Mouse (Mus musculus): Measurements from ENCODE around the gene C130026I21Rik. TPM values are rescaled to one million over a fixed set of nuclear protein-coding genes. Genes with fewer than 3 reads are reported as not detected.

The C130026I21Rik gene
- total RNA-seq, 1 experiment, result 2.9 TPM

DNA sequence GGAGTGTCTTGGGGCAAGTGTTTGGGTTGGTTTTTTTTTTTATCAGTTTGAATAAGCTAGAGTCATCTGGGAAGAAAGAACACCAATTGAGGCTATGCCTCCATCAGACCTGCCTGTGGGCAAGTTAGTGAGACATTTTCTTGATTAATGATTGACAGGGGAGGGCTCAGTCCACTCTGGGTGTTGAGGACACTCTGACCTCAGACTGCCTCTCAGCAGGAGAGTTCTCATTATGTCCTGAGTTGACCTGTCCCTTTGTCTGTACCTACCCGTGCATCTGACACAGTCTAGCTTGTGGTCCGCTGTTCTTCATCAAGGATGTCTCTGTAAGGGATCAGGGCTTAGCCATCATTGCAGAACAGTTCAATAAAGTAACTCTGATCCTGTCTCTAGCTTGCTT lies 323.0 kb downstream of the C130026I21Rik start:
- no peak for DNase-seq (ENCODE audit: low read depth, low spot score)
- no peak for TF ChIP-seq MAFK (IDR thresholded peaks at IDR 0.05; ENCODE audit: insufficient read depth, low read depth, low read length)
- no peak for TF ChIP-seq ZC3H11A (IDR thresholded peaks at IDR 0.05; ENCODE audit: borderline replicate concordance, low read depth, low read length)
- H3K4me1 ChIP-seq (ENCODE audit: control insufficient read depth in 2 of 2, insufficient read depth in 2 of 2, low read length in 2 of 2, poor library complexity in 1 of 2), result no peaks in the 10 kb centered on the region
- H3K27ac ChIP-seq (ENCODE audit: insufficient read depth, low read depth, low read length, poor library complexity, severe bottlenecking), result no peak overlapping the region
- H3K9me3 ChIP-seq (ENCODE audit: control insufficient read depth, insufficient read depth, low read depth, low read length), result no peaks in the 10 kb centered on the region
- no peaks in the 10 kb centered on the region for H3K36me3 ChIP-seq (ENCODE audit: control insufficient read depth, insufficient read depth, low read length, poor library complexity, severe bottlenecking)
- no peak overlapping the region for H3K4me3 ChIP-seq (ENCODE audit: insufficient read depth in 1 of 2, low read depth in 1 of 2, low read length in 2 of 2, poor library complexity in 1 of 2, severe bottlenecking in 1 of 2)
- in situ Hi-C loops (cut with MboI; ENCODE audit: low sequenced_read_pairs in 2 of 2, unreplicated experiment in 2 of 2), result no loop called here
- H3K9ac ChIP-seq (ENCODE audit: insufficient read depth, low read depth, low read length, poor library complexity, severe bottlenecking), result no peak overlapping the region

DNA sequence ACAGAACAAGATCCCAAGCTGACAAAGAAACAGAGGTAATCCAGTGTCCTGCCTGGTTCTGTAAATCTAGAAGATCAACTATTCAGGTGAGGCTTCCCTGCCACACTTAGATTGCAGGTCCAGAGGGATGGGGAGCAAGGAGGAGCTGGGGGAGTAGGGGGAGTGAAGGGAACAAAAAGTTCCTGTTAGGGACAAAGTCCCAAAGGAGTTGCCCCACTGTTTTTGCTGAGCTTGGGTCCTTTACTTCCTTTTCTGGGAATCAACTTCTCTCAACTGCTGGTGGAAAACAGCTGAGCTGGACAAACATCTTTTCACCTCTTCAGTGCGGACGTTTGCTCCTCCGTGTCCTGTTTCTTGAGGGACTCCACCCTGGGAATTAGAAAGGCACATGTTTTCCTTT lies 324.4 kb downstream of the C130026I21Rik start:
- no peak overlapping the region for H3K27ac ChIP-seq (ENCODE audit: insufficient read depth, low read depth, low read length, poor library complexity, severe bottlenecking)
- H3K4me1 ChIP-seq (ENCODE audit: control insufficient read depth in 2 of 2, insufficient read depth in 2 of 2, low read length in 2 of 2, poor library complexity in 1 of 2), result no peaks in the 10 kb centered on the region
- in situ Hi-C loops (cut with MboI; ENCODE audit: low sequenced_read_pairs in 2 of 2, unreplicated experiment in 2 of 2), result no loop called here
- no peak overlapping the region for H3K4me3 ChIP-seq (ENCODE audit: insufficient read depth in 1 of 2, low read depth in 1 of 2, low read length in 2 of 2, poor library complexity in 1 of 2, severe bottlenecking in 1 of 2)
- no peaks in the 10 kb centered on the region for H3K9me3 ChIP-seq (ENCODE audit: control insufficient read depth, insufficient read depth, low read depth, low read length)
- H3K9ac ChIP-seq (ENCODE audit: insufficient read depth, low read depth, low read length, poor library complexity, severe bottlenecking), result no peak overlapping the region
- DNase-seq (ENCODE audit: low read depth, low spot score), result no peak
- TF ChIP-seq HCFC1 (IDR thresholded peaks at IDR 0.05; ENCODE audit: borderline replicate concordance, insufficient read depth, low read length), result no peak
- TF ChIP-seq MAFK (IDR thresholded peaks at IDR 0.05; ENCODE audit: insufficient read depth, low read depth, low read length), result no peak
- no peaks in the 10 kb centered on the region for H3K36me3 ChIP-seq (ENCODE audit: control insufficient read depth, insufficient read depth, low read length, poor library complexity, severe bottlenecking)

GRCm38 (mm10) chr1:84943549-84943948 lies 326.8 kb downstream of the C130026I21Rik start:
- Histone ChIP-seq H3K27ac (ENCODE audit: insufficient read depth, low read depth, low read length, poor library complexity, severe bottlenecking) (no peak overlapping the region), H3K4me1 (ENCODE audit: control insufficient read depth in 2 of 2, insufficient read depth in 2 of 2, low read length in 2 of 2, poor library complexity in 1 of 2) (no peaks in the 10 kb centered on the region), H3K4me3 (ENCODE audit: insufficient read depth in 1 of 2, low read depth in 1 of 2, low read length in 2 of 2, poor library complexity in 1 of 2, severe bottlenecking in 1 of 2) (no peak overlapping the region), H3K36me3 (ENCODE audit: control insufficient read depth, insufficient read depth, low read length, poor library complexity, severe bottlenecking) (no peaks in the 10 kb centered on the region), H3K9ac (ENCODE audit: insufficient read depth, low read depth, low read length, poor library complexity, severe bottlenecking) (no peak overlapping the region), H3K9me3 (ENCODE audit: control insufficient read depth, insufficient read depth, low read depth, low read length) (no peaks in the 10 kb centered on the region)
- TF ChIP-seq ZNF384 (IDR thresholded peaks at IDR 0.05; ENCODE audit: low read depth, low read length) (no peak), ZC3H11A (IDR thresholded peaks at IDR 0.05; ENCODE audit: borderline replicate concordance, low read depth, low read length) (no peak), MAFK (IDR thresholded peaks at IDR 0.05; ENCODE audit: insufficient read depth, low read depth, low read length) (no peak), CHD2 (IDR thresholded peaks at IDR 0.05; ENCODE audit: low read depth, low read length) (no peak), HCFC1 (IDR thresholded peaks at IDR 0.05; ENCODE audit: borderline replicate concordance, insufficient read depth, low read length) (no peak)
- no peak for DNase-seq (ENCODE audit: low read depth, low spot score)
- in situ Hi-C loops (cut with MboI; ENCODE audit: low sequenced_read_pairs in 2 of 2, unreplicated experiment in 2 of 2), result no loop called here

Other genes starting within 250 kb of the C130026I21Rik start
- gene Gm10553, start 170.4 kb downstream of the C130026I21Rik start, total RNA-seq (2012; rRNA removed), result not detected in 2 replicates
- 0.16 and 0.22 TPM in 2 replicates for gene A530032D15Rik, start 160.7 kb downstream of the C130026I21Rik start, total RNA-seq (2012; rRNA removed)

Measured in ES-E14 (cell line).